Mouse (Mus musculus) limb, embryonic 13.5 days (tissue): ENCODE data around the gene Gm45623. TPM values are rescaled to one million over a fixed set of nuclear protein-coding genes. Genes with fewer than 3 reads are reported as not detected.

ENCODE experiments used
- ATAC-seq: fragments of 200-750 bp; cut with Nextera tagmentation; 2 replicates; pipeline ENCODE4 v1.8.0; 2017; ENCODE audit warnings: low read depth, moderate number of reproducible peaks, moderate TSS enrichment; ENCODE audit not compliant: low FRiP score
- H3K27ac ChIP-seq: fragments of 300-500 bp; sonication (generic); 2 replicates; pipeline ENCODE4 v1.5.1; 2015; ENCODE audit warnings: inconsistent platforms, mild to moderate bottlenecking, moderate library complexity
- H3K27me3 ChIP-seq: fragments of 300-500 bp; sonication (generic); 2 replicates; pipeline ENCODE4 v1.6.1; 2015; ENCODE audit warnings: mild to moderate bottlenecking, inconsistent platforms
- H3K36me3 ChIP-seq: fragments of 300-500 bp; sonication (generic); 2 replicates; pipeline ENCODE4 v1.6.1; 2015; ENCODE audit warnings: inconsistent platforms, mild to moderate bottlenecking, moderate library complexity
- H3K4me1 ChIP-seq: fragments of 300-500 bp; sonication (generic); 2 replicates; pipeline ENCODE4 v1.6.1; 2015; ENCODE audit warnings: inconsistent platforms
- H3K4me2 ChIP-seq: fragments of 300-500 bp; sonication (generic); replicated peaks from 2 replicates; pipeline ENCODE4 v1.6.1; 2015; ENCODE audit warnings: inconsistent platforms, mild to moderate bottlenecking, moderate library complexity
- H3K4me3 ChIP-seq: fragments of 300-500 bp; sonication (generic); 2 replicates; pipeline ENCODE4 v1.5.1; 2015; ENCODE audit warnings: moderate library complexity, mild to moderate bottlenecking, inconsistent platforms
- H3K9ac ChIP-seq: fragments of 300-500 bp; sonication (generic); 2 replicates; pipeline ENCODE4 v1.6.1; 2015; ENCODE audit warnings: mild to moderate bottlenecking, inconsistent platforms
- H3K9me3 ChIP-seq: fragments of 300-500 bp; sonication (generic); 2 replicates; pipeline ENCODE4 v1.6.1; 2016; ENCODE audit warnings: inconsistent platforms
- WGBS: fragments of 180-500 bp; shearing (Covaris S2); methylation state at CpG from one replicate; pipeline ENCODE4 v1.1.7; 2015; 5-methylcytosine and 5-hydroxymethylcytosine counted together
- polyA plus RNA-seq: library from polyadenylated mRNA; unstranded; fragments of >200 nt; fragmentation: Nextera tagmentation; extraction: Ambion mirVana; gene quantifications from 2 replicates; pipeline ENCODE4 v1.2.1, GENCODE M21; 2015

Gene Gm45623
- polyA plus RNA-seq, 1 experiment from 2014 or later: 0.10 TPM

- peaks cover 33% of the 10 kb centered on the region for H3K4me1 ChIP-seq
- H3K36me3 ChIP-seq: no peaks in the 10 kb centered on the region
- no peaks in the 10 kb centered on the region for H3K9me3 ChIP-seq
- H3K4me2 ChIP-seq: no peak overlapping the region
- no peak overlapping the region for H3K4me3 ChIP-seq
- ATAC-seq: no peak
- H3K9ac ChIP-seq: no peak overlapping the region
- H3K27me3 ChIP-seq: no peaks in the 10 kb centered on the region
- WGBS: 66% methylated on average over 5 of the region's 5 CpGs
- no peak overlapping the region for H3K27ac ChIP-seq
These were observed 17.2 kb upstream of the Gm45623 start for GRCm38 (mm10) chr13:56770786-56771185.

GRCm38 (mm10) chr13:56770136-56770578, 16.5 kb upstream of the Gm45623 start:
- peaks cover 39% of the 10 kb centered on the region for H3K4me1 ChIP-seq
- H3K9me3 ChIP-seq: no peaks in the 10 kb centered on the region
- no peak overlapping the region for H3K9ac ChIP-seq
- no peak overlapping the region for H3K4me2 ChIP-seq
- ATAC-seq: no peak
- H3K27me3 ChIP-seq: no peaks in the 10 kb centered on the region
- H3K27ac ChIP-seq: no peak overlapping the region
- WGBS: 58% methylated on average over 1 of the region's 1 CpGs
- no peaks in the 10 kb centered on the region for H3K36me3 ChIP-seq
- no peak overlapping the region for H3K4me3 ChIP-seq

- Histone ChIP-seq H3K4me3 (no peak overlapping the region), H3K27ac (no peak overlapping the region), H3K9me3 (no peaks in the 10 kb centered on the region), H3K9ac (0 out of 2 replicates have a peak overlapping the region, but pooled peaks have one; percentile 4), H3K4me1 (peaks cover 35% of the 10 kb centered on the region), H3K36me3 (no peaks in the 10 kb centered on the region), H3K27me3 (no peaks in the 10 kb centered on the region), H3K4me2 (no peak overlapping the region)
- 23% methylated on average over 3 of the region's 4 CpGs for WGBS
- ATAC-seq: no peak
These were observed 15.8 kb upstream of the Gm45623 start for GRCm38 (mm10) chr13:56769431-56769830.

- Histone ChIP-seq H3K36me3 (no peaks in the 10 kb centered on the region), H3K4me1 (peaks cover 32% of the 10 kb centered on the region), H3K27me3 (peaks cover 24% of the 10 kb centered on the region), H3K4me2 (no peak overlapping the region), H3K9me3 (no peaks in the 10 kb centered on the region), H3K9ac (no peak overlapping the region), H3K27ac (no peak overlapping the region), H3K4me3 (no peak overlapping the region)
- WGBS: 17% methylated on average over 5 of the region's 5 CpGs
- no peak for ATAC-seq
These were observed 12.6 kb upstream of the Gm45623 start for GRCm38 (mm10) chr13:56766211-56766610.

- no peak overlapping the region for H3K9ac ChIP-seq
- ATAC-seq: no peak
These were observed 11.8 kb upstream of the Gm45623 start for GRCm38 (mm10) chr13:56765284-56766032.

GRCm38 (mm10) chr13:56762446-56763229, 9.0 kb upstream of the Gm45623 start:
- Histone ChIP-seq H3K4me2 (no peak overlapping the region), H3K27me3 (peaks cover 29% of the 10 kb centered on the region), H3K9ac (no peak overlapping the region), H3K27ac (no peak overlapping the region), H3K4me3 (no peak overlapping the region), H3K36me3 (no peaks in the 10 kb centered on the region), H3K9me3 (no peaks in the 10 kb centered on the region), H3K4me1 (peaks cover 28% of the 10 kb centered on the region)
- WGBS: 34% methylated on average over 13 of the region's 13 CpGs
- ATAC-seq: no peak

More at GRCm38 (mm10) chr13:56765284-56766032, 11.8 kb upstream of the Gm45623 start:
- Histone ChIP-seq H3K9me3 (no peaks in the 10 kb centered on the region), H3K36me3 (no peaks in the 10 kb centered on the region), H3K4me2 (peak overlapping the region; percentile 34), H3K4me1 (peaks cover 32% of the 10 kb centered on the region), H3K27ac (no peak overlapping the region), H3K27me3 (peaks cover 27% of the 10 kb centered on the region), H3K4me3 (no peak overlapping the region)
- WGBS: 44% methylated on average over 25 of the region's 25 CpGs

GRCm38 (mm10) chr13:56758492-56758891, 4.9 kb upstream of the Gm45623 start:
- H3K27me3 ChIP-seq: peaks cover 55% of the 10 kb centered on the region
- no peak overlapping the region for H3K9ac ChIP-seq
- H3K27ac ChIP-seq: no peak overlapping the region
- H3K9me3 ChIP-seq: no peaks in the 10 kb centered on the region
- peaks cover 24% of the 10 kb centered on the region for H3K4me1 ChIP-seq
- H3K4me2 ChIP-seq: no peak overlapping the region
- WGBS: 33% methylated on average over 6 of the region's 6 CpGs
- H3K4me3 ChIP-seq: no peak overlapping the region
- no peak for ATAC-seq
- H3K36me3 ChIP-seq: no peaks in the 10 kb centered on the region

GRCm38 (mm10) chr13:56757201-56757600, 3.6 kb upstream of the Gm45623 start:
- H3K4me3 ChIP-seq: no peak overlapping the region
- peaks cover 57% of the 10 kb centered on the region for H3K27me3 ChIP-seq
- no peak overlapping the region for H3K27ac ChIP-seq
- ATAC-seq: no peak
- WGBS: 32% methylated on average over 11 of the region's 12 CpGs
- H3K9ac ChIP-seq: no peak overlapping the region
- peaks cover 29% of the 10 kb centered on the region for H3K4me1 ChIP-seq
- H3K36me3 ChIP-seq: no peaks in the 10 kb centered on the region
- H3K4me2 ChIP-seq: 0 out of 2 replicates have a peak overlapping the region, but pooled peaks have one; percentile 3
- H3K9me3 ChIP-seq: no peaks in the 10 kb centered on the region

GRCm38 (mm10) chr13:56755871-56756270, 2.2 kb upstream of the Gm45623 start:
- ATAC-seq: no peak
- 59% methylated on average over 6 of the region's 6 CpGs for WGBS

GRCm38 (mm10) chr13:56752474-56753191, 994 bp downstream of the Gm45623 start:
- Histone ChIP-seq H3K9ac (peak overlapping the region; percentile 67), H3K27me3 (peaks cover 69% of the 10 kb centered on the region), H3K9me3 (no peaks in the 10 kb centered on the region), H3K4me3 (peak overlapping the region; percentile 54), H3K4me2 (peak overlapping the region; percentile 99), H3K27ac (no peak overlapping the region), H3K4me1 (peaks cover 34% of the 10 kb centered on the region), H3K36me3 (no peaks in the 10 kb centered on the region)
- ATAC-seq: no peak; the same call in 1 of the 2 replicates
- under 1% methylated on average over 41 of the region's 41 CpGs for WGBS

More at GRCm38 (mm10) chr13:56755871-56756270, 2.2 kb upstream of the Gm45623 start:
- Histone ChIP-seq H3K4me2 (no peak overlapping the region), H3K27me3 (peaks cover 60% of the 10 kb centered on the region), H3K36me3 (no peaks in the 10 kb centered on the region), H3K9me3 (no peaks in the 10 kb centered on the region), H3K4me3 (no peak overlapping the region), H3K27ac (no peak overlapping the region), H3K4me1 (peaks cover 35% of the 10 kb centered on the region), H3K9ac (no peak overlapping the region)

- Histone ChIP-seq H3K27ac (no peak overlapping the region), H3K9me3 (no peaks in the 10 kb centered on the region), H3K4me1 (peaks cover 25% of the 10 kb centered on the region), H3K9ac (no peak overlapping the region), H3K36me3 (no peaks in the 10 kb centered on the region), H3K4me2 (no peak overlapping the region), H3K27me3 (peaks cover 69% of the 10 kb centered on the region), H3K4me3 (no peak overlapping the region)
- ATAC-seq: no peak
- WGBS: 28% methylated on average over 5 of the region's 5 CpGs
These were observed 1.9 kb downstream of the Gm45623 start for GRCm38 (mm10) chr13:56751774-56752173.

- H3K27me3 ChIP-seq: peaks cover 46% of the 10 kb centered on the region
- no peak overlapping the region for H3K4me2 ChIP-seq
- 79% methylated on average over 7 of the region's 7 CpGs for WGBS
- no peaks in the 10 kb centered on the region for H3K9me3 ChIP-seq
- no peak overlapping the region for H3K4me3 ChIP-seq
- no peak overlapping the region for H3K9ac ChIP-seq
- peaks cover 24% of the 10 kb centered on the region for H3K4me1 ChIP-seq
- peaks cover 1% of the 10 kb centered on the region for H3K36me3 ChIP-seq
- no peak for ATAC-seq
- no peak overlapping the region for H3K27ac ChIP-seq
These were observed 4.2 kb downstream of the Gm45623 start for GRCm38 (mm10) chr13:56749377-56749776.
